Mouse (Mus musculus) cerebellum, adult 11-12 months (tissue): Measurements from ENCODE around the gene Cyp4a29.
"Not testable (repeated sequence)": the region's sequence is repeated elsewhere in the genome, so short reads cannot be mapped to it uniquely, and the experiment has no call there.

ENCODE experiments used
- DNase-seq: peaks from one replicate; pipeline ENCODE4 v3.0.0; 2022

The Cyp4a29 gene

DNA sequence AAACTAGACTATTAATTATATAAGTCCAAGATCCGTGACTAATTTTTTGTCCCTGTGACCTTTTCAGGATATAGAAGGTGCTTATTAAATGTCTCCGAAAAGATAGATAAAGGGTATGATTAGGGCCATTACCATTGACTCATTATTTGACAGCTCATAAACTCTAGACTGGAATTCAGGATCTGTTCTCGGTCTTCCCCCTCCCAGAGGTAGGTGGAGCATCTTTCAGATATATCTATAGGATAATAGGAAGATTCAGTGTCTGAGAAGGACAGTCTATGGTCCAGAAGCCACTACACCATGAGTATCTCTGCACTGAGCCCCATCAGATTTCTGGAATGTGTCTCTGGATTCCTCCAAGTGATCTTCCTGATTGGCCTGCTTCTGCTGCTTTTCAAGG lies at the start of gene Cyp4a29:
TSS of gene Cyp4a29 (plus strand) at position 301 of the 400 bp plus-strand sequence.
- no peak for DNase-seq

DNA sequence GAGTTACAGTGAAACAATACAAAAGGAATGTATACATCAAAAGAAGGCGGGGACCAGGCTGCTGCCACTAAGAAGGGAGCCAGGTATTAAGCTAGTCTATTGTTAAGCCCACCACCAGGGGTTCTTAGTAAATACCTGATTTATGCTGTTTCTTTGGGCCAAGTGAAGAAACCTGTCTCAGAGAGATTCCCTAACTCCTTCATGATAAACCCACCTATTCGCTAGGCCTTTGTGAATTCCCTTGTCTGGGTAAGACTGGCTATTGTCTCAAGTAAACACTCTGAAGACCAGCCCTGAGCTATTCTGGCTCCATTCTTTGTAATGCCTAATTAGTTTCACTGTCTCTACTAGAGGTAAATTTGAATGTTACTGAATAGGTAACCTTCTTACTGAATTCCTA lies 9.0 kb upstream of the Cyp4a29 start:
- not testable (repeated sequence) for DNase-seq

DNA sequence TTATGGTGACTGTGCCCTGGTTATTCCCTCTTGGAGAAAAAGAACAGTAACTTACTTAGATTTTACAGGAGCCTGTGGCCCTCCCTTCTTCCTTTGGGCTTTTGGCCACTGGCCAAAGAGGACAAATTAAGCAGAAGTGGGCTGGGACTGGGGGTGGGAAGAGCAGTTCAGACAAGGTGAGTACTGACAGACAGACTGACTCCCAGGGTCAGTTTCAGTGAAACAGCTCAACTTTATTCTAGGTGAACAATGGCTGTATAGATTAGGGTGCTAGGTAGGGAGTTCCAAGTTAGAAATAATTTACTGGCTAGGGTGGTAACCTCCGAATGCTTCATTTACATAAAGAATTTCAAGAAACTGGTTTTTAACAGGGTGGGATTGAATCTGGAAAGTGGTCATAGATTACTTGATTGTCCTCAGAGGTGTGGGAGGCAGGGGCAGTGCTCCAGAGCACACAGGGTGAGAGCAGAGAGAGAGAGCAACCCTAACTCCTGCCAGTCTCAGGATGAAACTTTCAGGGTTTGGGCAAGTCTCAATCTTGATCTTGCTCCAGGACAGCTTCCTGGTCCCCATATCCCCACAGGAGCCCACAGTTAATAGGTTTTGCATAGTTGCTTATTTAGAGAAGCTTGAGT lies 5.3 kb upstream of the Cyp4a29 start:
- no peak for DNase-seq

DNA sequence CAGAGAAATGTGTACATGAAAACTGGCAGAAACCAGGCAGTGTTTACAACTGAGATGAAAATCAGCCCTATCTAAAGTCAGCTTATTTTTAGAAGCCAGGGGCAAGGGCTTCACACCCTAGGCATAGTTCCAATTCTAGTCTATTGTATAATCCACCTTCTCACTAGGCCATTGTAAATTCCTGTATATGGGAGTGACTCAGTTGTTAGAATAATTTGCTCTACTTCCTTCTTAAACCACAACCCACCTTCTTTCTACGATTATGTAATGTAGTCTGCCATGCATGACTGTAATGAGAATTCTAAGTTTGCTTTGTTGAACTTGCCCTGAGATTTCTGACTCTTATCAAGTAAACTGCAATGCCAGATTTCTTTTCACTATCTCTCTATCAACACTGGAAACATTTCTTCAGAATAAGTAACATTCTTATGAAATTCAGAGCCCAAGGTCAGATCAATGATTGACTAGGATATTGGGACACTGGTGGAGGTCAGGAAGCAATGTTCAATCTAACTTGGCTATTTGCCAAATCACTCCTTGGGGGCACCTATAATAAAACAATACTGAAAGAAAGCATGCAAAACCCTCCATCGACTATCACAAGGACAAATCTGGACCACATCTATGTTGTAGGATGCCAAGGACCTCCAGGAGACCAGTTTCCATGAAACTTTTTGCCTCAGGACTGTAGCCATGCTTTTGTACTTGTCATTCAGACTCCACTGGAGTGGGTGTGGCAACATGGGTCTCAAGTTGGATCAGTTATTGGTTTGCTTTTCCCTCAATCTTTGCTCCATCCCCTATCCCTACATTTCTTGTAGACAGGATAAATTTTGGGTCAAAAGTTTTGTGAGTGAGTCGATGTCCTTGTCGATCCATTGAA lies 23.0 kb downstream of the Cyp4a29 start:
- not testable (repeated sequence) for DNase-seq

DNA sequence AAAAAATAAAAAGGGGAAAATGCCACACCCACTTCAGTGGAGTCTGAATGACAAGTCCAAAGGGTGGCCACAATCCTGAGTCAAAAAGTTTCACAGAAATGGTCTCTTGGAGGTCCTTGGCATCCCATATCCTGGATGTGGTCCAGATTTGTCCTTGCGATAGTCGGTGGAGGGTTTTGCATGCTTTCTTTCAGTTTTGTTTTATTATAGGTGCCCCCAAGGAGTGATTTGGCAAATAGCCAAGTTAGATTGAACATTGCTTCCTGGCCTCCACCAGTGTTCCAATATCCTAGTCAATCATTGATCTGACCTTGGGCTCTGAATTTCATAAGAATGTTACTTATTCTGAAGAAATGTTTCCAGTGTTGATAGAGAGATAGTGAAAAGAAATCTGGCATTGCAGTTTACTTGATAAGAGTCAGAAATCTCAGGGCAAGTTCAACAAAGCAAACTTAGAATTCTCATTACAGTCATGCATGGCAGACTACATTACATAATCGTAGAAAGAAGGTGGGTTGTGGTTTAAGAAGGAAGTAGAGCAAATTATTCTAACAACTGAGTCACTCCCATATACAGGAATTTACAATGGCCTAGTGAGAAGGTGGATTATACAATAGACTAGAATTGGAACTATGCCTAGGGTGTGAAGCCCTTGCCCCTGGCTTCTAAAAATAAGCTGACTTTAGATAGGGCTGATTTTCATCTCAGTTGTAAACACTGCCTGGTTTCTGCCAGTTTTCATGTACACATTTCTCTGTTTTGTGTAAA lies 36.5 kb downstream of the Cyp4a29 start:
- DNase-seq: not testable (repeated sequence)

DNA sequence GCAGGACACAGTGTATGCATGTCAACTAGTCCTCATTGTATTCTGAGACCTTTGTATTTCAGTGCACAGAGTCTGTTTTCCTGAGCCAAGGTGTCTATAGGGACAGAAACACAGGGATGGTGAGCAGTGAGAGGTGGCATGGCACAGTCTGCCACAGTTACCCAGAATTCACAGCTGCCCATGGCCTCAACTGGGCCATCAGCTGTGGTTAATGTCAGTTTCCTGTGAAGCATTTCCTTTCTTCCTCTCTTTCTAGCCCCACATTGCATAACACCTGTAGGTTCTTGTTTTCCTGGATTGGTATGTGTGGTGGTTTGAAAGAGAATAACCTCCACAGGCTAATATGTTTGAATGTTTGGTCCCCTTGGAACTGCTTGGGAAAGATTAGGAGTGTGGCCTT lies 38.5 kb downstream of the Cyp4a29 start:
- DNase-seq: no peak

DNA sequence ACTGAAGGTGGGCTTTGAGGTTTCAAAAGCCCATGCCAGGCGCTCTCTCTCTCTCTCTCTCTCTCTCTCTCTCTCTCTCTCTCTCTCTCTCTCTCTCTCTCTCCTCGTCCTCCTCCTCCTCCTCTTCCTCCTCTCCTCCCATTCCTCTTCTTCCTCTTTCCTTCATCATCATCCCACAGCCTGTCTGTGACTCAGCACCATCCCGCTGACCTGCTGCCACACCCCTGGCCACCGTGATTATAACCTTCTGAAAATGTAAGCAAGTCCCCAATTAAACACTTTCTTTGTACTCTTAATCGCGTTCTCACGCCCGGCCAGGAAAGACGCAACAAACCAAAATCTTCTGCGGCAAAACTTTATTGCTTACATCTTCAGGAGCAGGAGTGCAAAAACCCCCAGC lies 38.9 kb downstream of the Cyp4a29 start:
- DNase-seq: not testable (repeated sequence)

DNA sequence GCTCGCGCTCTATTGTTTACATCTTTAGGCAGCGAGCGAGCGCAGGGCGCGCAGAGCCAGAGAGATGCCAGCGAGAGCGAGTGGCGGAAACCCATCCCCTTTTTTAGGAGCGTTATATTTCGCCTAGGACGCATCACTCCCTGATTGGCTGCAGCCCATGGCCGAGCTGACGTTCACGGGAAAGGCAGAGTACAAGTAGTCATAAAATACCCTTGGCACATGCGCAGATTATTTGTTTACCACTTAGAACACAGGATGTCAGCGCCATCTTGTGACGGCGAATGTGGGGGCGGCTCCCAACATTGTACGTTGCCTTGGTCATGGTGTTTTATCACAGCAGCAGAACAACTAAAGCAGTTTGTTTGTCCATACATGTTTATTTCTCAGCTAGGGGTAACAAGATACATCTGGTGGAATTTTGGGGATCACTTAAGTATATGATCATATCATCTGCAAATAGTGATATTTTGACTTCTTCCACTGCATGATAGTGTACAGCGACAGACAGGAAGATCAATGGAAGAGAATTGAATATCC lies 39.4 kb downstream of the Cyp4a29 start:
- not testable (repeated sequence) for DNase-seq

DNA sequence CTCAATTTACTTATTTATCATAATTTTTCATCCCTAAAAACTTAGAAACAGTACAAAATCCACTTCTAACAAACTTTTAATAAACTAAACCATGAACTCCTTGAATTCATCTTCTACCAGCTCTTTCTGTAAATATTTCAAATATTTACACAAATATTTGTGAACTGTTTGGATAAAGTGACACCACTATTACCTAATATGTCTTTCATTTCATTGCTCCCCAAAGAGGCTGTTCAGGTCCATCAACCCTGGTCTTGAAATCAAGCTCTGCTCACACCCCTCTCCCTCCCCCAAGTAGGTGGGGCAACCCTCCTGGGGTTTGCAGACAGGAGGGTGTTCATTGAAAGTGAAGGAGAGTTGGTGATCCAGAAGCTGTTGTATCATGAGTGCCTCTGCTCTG lies 56.9 kb downstream of the Cyp4a29 start, which contains the start of gene Cyp4a12a:
TSS of gene Cyp4a12a (plus strand) at position 301 of the 400 bp plus-strand sequence.
- DNase-seq: not testable (repeated sequence)
